Comparison of ENCODE assay signal across 7 mouse cellular contexts in genomic region chr9:23212303-23212702, GRCm38 (mm10). TPM values are rescaled to one million over a fixed set of nuclear protein-coding genes. Genes with fewer than 3 reads are reported as not detected.
DNase-seq lines count a peak whose midpoint lies in the region; ATAC-seq and TF ChIP-seq lines count a peak whose summit lies in the region.

No protein-coding gene starts in this region.

- H3K27me3 ChIP-seq in limb, embryonic 10.5 days (ENCODE audit: low read depth, poor library complexity, severe bottlenecking) = peaks cover 37% of the 10 kb centered on the region
- no peaks in the 10 kb centered on the region for H3K27me3 ChIP-seq in midbrain, embryonic 16.5 days (ENCODE audit: control insufficient read depth, insufficient read depth, low read depth, low read length)
- H3K27me3 ChIP-seq in spleen, adult 2 months (ENCODE audit: control insufficient read depth, insufficient read depth, low read length) = no peaks in the 10 kb centered on the region

- DNase-seq in adrenal gland, adult 8-10 months = peak; percentile 49
- peak; percentile 56 to 69 for DNase-seq in gastrocnemius, postnatal 4 days (ENCODE audit: low spot score in 2 of 2)
- DNase-seq in kidney, adult 18-20 months = peak; percentile 80
- DNase-seq in limb, embryonic 10.5 days (ENCODE audit: low spot score) = peak; percentile 84
- DNase-seq in spleen, adult 2 months (ENCODE audit: low read depth in 1 of 2, low spot score in 2 of 2) = peak in 1 of 2 experiments; percentile 49

- no peak overlapping the region for H3K4me3 ChIP-seq in cortical plate, adult 2 months (ENCODE audit: insufficient read depth, low read length)
- no peak overlapping the region for H3K4me3 ChIP-seq in limb, embryonic 10.5 days
- H3K4me3 ChIP-seq in midbrain, embryonic 16.5 days (ENCODE audit: low read depth, low read length) = no peak overlapping the region
- H3K4me3 ChIP-seq in spleen, adult 2 months (ENCODE audit: extremely low read depth, insufficient read depth, insufficient read length) = no peak overlapping the region

- H3K27ac ChIP-seq in cortical plate, adult 2 months (ENCODE audit: insufficient read depth, low read length) = no peak overlapping the region
- no peak overlapping the region for H3K27ac ChIP-seq in limb, embryonic 10.5 days
- no peak overlapping the region for H3K27ac ChIP-seq in midbrain, embryonic 16.5 days (ENCODE audit: low read length)
- H3K27ac ChIP-seq in spleen, adult 2 months (ENCODE audit: insufficient read depth, low read length) = no peak overlapping the region

- H3K4me1 ChIP-seq in cortical plate, adult 2 months (ENCODE audit: control insufficient read depth, insufficient read depth, low read length) = no peaks in the 10 kb centered on the region
- H3K4me1 ChIP-seq in limb, embryonic 10.5 days = no peaks in the 10 kb centered on the region
- H3K4me1 ChIP-seq in midbrain, embryonic 16.5 days (ENCODE audit: control insufficient read depth, insufficient read depth, low read length) = no peaks in the 10 kb centered on the region
- no peaks in the 10 kb centered on the region for H3K4me1 ChIP-seq in spleen, adult 2 months (ENCODE audit: control insufficient read depth, insufficient read depth, insufficient read length)

- peak; percentile 79 for TF ChIP-seq CTCF in cortical plate, adult 2 months (IDR thresholded peaks at IDR 0.05; ENCODE audit: extremely low read depth, insufficient read depth, low read length)
- peak; percentile 83 for TF ChIP-seq CTCF in spleen, adult 2 months (IDR thresholded peaks at IDR 0.05; ENCODE audit: extremely low read depth, insufficient read depth, insufficient read length, insufficient replicate concordance)

- peak; percentile 89 for ATAC-seq in midbrain, embryonic 16.5 days

- 6% methylated on average over 11 of the region's 11 CpGs for WGBS in limb, embryonic 10.5 days
- 4% methylated on average over 11 of the region's 11 CpGs for WGBS in midbrain, embryonic 16.5 days
- 13% methylated on average over 11 of the region's 11 CpGs for WGBS in spleen, adult 2 months

- H3K4me2 ChIP-seq in midbrain, embryonic 16.5 days (ENCODE audit: low read length) = no peak overlapping the region

- H3K36me3 ChIP-seq in limb, embryonic 10.5 days = no peaks in the 10 kb centered on the region
- H3K36me3 ChIP-seq in midbrain, embryonic 16.5 days (ENCODE audit: control insufficient read depth, insufficient read depth, low read length) = no peaks in the 10 kb centered on the region
- H3K36me3 ChIP-seq in spleen, adult 2 months (ENCODE audit: control insufficient read depth, insufficient read depth, low read length) = no peaks in the 10 kb centered on the region

- H3K9me3 ChIP-seq in limb, embryonic 10.5 days (replicated peaks) = no peaks in the 10 kb centered on the region
- no peaks in the 10 kb centered on the region for H3K9me3 ChIP-seq in midbrain, embryonic 16.5 days (replicated peaks; ENCODE audit: control insufficient read depth, low read length, poor library complexity, severe bottlenecking)

- H3K9ac ChIP-seq in midbrain, embryonic 16.5 days (ENCODE audit: low read depth, low read length) = no peak overlapping the region

- no peak for TF ChIP-seq POLR2A in cortical plate, adult 2 months (IDR thresholded peaks at IDR 0.05; ENCODE audit: extremely low read depth, insufficient read depth, low read length)
- no peak for TF ChIP-seq POLR2A in spleen, adult 2 months (IDR thresholded peaks at IDR 0.05; ENCODE audit: low read depth, low read length)

RNA-seq across cellular contexts. Expression of gene Bmper, which starts 10.6 kb away (rescaled TPM):
- total RNA-seq in adrenal gland, adult 8-10 months (2022) = 1 to 10 TPM in 1 of 4 experiments, under 1 TPM in 3; 0.66 to 1.1 (median 0.75) TPM
- 5.9 and 6.8 TPM in 2 replicates for polyA plus RNA-seq in cortical plate, adult 2 months (2012; rRNA removed)
- total RNA-seq in gastrocnemius, postnatal 4 days (2021) = 10 to 100 TPM; 12.3 to 12.9 TPM
- 0.55 and 2.7 TPM in 2 replicates for polyA plus RNA-seq in limb, embryonic 10.5 days (2016; fragmentation: Nextera tagmentation; extraction: Ambion mirVana)
- 8.0 and 9.6 TPM in 2 replicates for polyA plus RNA-seq in midbrain, embryonic 16.5 days (2015; fragmentation: Nextera tagmentation; extraction: Ambion mirVana)
- 0.44 and 0.70 TPM in 2 replicates for polyA plus RNA-seq in spleen, adult 2 months (2012; rRNA removed)
